Mouse (Mus musculus): ENCODE results near the gene Akap6.

- TF ChIP-seq CTCF (conservative IDR thresholded peaks at IDR 0.05; ENCODE audit: low read length) (no peak), NANOG (IDR thresholded peaks at IDR 0.05; ENCODE audit: borderline replicate concordance, low read length) (no peak)
Measured at GRCm38 (mm10) chr12:52671436-52671835, 27.7 kb upstream of the Akap6 start.

Measured in E14TG2a.4 (cell line).